Mouse (Mus musculus): ENCODE results near the gene Tmub2.

- TF ChIP-seq CTCF (IDR thresholded peaks at IDR 0.05; ENCODE audit: low read depth) (peak; percentile 99), EP300 (IDR thresholded peaks at IDR 0.05; ENCODE audit: low read depth) (peak; percentile 62)
Measured at GRCm38 (mm10) chr11:102308979-102309378, 24.2 kb downstream of the Tmub2 start.
